Mouse (Mus musculus) retina, postnatal 7 days (tissue): ENCODE measurements around the gene Rad51b.
A peak's percentile ranks its signal among the peaks of the same experiment; 100 is the strongest.

Source experiments
- DNase-seq: peaks from one replicate; pipeline ENCODE4 v3.0.0-alpha.2; 2012; ENCODE audit warnings: low read depth, low spot score

Gene Rad51b

DNA sequence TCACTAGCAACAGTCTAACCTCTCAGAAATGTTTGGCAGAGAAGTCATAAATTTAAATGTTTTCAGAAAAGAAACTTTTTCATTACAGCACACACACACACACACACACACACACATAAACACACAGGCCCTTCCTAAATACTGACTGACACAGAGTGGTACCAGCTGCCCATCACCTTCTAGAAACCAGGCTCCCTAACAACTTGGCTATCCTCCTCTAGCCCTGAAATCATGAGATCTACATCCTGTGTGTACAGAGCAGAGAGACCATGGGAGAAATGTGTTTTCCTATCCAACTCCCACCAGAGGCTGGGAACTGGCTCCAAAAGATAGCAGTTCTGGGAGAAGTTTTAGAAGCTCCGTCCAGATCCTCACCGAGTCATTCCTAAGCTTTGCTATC, 464.1 kb downstream of the Rad51b start:
- DNase-seq: no peak

DNA sequence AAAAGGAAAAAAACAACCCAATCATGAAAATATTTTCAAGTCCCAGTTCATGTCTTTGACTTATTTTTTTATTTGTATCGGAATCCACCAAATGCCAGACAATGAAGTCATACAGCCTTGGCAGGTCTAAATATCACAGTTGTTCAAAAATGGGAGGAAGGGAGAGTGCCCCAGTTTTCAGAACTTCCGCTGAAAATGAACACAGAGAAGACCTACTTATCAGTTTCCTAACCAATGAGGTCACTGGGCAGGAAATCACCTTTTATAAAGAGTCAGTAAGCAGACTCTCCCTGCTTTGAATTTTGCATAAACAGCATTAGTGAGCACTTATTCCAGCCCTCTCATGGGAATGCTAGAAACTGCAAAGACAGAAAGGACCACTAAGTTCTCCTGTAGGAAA, 465.0 kb downstream of the Rad51b start:
- no peak for DNase-seq

- no peak for DNase-seq
Observed at GRCm38 (mm10) chr12:79762570-79763275, 465.6 kb downstream of the Rad51b start.

DNA sequence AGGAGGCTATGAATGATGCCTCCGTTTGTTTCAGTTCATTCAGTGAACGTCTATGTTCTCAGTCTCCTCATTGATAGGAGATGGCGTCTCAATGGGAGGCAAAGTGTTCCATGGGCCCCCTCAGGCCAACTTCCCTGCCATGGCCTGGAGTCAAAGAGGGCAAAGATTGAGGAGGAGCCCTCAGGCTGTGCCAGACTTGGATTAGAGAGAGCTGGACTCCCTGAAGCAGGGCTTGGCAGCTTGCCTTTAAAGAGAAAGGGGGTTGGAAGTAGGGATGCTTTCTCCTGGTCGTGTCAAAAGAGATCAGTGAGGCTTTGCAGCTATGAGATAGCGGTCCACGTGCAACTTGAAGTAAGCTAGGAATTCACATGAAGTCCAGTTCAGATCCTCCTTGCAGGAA, 469.0 kb downstream of the Rad51b start:
- DNase-seq: no peak

- DNase-seq: no peak
Observed at GRCm38 (mm10) chr12:79768741-79769322, 471.8 kb downstream of the Rad51b start.

- DNase-seq: no peak
Observed at GRCm38 (mm10) chr12:79769763-79770162, 472.7 kb downstream of the Rad51b start.

DNA sequence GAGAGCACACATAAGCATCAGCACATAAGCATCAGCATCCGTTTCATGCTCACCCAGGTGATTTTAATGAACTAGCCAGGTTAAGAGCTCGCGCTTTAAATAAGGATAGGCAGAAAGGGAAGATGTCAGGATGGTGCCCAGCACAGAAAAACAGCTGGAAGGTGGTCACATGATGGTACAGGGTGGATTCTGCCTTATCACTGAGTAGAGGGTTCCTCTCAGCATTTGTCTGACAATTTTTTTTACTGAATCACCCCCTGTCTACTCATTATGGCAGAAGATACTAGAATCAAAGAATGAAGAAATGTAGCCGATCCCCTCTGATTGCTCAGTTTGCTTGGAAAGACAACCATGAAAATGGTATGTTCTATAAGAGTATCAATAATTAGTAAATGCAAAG, 474.1 kb downstream of the Rad51b start:
- no peak for DNase-seq

GRCm38 (mm10) chr12:79771741-79772140, 474.7 kb downstream of the Rad51b start:
- DNase-seq: no peak

DNA sequence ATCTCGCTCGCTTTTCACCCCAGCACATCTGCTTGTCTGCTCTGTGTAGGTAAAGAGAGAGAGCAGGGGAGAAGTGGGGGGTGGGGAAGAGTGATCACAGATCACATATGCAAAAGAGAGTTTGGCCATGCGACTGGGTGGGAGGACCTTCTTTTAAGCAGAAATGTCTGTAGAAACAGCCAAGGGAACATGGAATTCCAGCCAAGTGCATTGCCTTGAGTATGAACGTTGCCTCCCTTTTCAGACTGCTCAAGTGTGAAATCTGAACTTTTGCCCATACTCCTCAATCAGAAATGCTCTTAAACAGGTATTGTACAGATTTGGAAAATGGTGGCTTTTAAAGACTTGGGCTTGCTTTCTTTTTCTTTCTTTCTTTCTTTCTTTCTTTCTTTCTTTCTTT, 476.2 kb downstream of the Rad51b start:
- DNase-seq: no peak

DNA sequence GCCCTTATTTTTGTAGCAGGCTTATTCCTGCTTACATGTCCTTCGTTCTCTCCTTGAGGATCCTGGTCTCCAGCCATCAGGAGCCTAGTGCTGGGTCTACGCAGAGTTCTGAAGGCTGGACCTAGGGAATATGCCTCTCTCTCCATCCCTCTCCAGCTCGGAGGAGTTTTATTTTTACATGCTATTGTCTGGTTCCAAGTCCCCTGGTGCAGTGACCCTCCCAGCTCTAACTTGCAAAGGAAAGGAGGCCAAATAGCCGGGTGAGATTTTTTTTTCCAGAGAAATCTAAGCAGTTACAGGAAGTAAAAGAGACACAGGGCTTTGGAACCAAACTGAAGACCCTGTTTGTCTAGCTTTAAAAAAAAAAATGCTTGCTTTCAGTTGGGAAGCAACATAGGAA, 477.5 kb downstream of the Rad51b start:
- DNase-seq: no peak

GRCm38 (mm10) chr12:79776828-79777227, 479.7 kb downstream of the Rad51b start:
- no peak for DNase-seq

DNA sequence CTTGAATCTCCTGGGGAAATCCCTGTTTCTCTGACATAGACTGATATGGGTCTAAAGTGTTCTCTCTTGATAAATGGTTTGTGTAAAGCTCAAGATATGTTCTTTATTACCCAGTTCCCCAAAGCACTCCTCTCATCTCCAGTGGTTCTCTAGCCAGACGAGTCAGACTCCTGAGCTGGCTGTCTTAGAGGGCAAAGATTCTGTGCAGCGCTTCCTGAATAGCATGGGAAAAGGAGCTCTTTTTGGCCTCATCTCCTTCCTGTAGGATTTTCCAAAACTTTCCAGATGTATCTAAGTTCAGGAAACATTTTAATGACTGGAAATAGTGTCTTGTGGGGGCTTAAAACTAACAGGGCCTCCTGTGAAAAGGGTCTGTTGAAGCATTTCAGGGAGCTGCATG, 483.7 kb downstream of the Rad51b start:
- DNase-seq: no peak

DNA sequence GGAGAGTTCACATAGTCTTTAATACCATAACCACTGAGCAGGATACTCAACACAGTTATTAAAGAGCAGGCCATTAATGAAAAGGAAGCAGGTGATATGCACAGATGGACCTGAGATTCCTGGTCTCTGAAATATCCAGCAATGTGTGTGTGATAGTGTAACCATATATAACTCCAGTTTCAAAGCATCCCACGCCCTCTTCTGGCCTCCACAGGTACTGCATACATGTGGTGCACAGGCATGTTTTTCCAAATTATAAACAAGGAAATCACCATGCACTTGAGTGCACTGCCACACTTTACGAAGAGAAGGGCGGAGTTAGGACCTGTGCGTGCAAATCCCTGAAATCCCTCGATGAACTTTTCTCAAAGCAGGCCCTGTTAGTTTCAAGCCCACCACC, 484.7 kb downstream of the Rad51b start:
- DNase-seq: no peak

DNA sequence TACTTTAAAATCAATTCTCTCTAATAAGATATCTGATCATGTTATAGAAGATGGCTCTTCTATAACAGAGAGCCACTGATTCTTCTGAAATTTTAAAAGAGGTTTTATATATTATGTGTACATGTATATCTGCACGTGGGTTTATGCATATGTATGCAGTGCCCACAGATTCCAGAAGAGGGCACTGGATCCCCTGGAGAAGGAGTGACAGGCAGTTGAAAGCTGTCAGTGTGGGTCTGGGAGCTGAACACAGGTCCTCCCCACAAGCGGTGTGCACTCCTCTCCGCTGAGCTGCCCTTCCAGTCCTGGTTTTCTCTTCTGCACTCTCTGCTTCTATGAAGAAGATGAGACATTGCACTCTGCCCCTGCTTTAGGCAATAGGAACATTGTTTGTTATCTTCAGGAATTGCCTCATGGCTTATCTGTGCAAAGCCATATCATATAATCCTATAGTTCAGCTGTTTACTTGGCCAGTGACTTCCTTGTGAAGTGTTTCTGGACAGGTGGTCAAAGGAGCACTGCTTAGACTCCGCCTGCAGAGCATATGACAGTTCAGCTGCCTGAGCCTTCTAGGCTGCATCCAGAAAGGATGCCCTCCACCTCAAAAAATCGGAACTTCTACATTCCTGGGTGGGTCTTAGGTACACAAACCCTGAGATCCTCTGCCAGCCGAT, 485.5 kb downstream of the Rad51b start:
- DNase-seq: no peak

GRCm38 (mm10) chr12:79784159-79784558, 487.1 kb downstream of the Rad51b start:
- no peak for DNase-seq

- no peak for DNase-seq
Observed at GRCm38 (mm10) chr12:79785691-79786090, 488.6 kb downstream of the Rad51b start.

GRCm38 (mm10) chr12:79787538-79787937, 490.5 kb downstream of the Rad51b start:
- DNase-seq: peak; percentile 46

- no peak for DNase-seq
Observed at GRCm38 (mm10) chr12:79788340-79788739, 491.3 kb downstream of the Rad51b start.

DNA sequence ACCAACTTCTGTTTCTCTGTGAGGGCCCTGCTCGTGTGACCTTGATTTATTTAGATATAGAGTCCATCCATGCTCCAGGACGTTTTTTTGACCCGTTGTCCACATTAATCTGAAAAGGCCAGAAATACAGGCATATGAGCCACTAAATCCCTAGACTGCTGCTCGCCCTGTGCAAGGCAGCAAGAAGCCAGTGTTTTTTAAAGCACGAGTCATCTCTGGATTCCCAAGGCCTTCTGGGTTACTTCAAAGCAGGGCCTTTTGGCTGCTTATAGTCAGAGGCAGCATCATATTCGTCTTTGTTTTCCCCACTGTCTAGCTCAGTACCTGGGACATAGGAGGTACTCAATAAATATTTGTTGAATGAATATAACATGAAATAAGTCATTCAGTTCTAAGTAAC, 492.4 kb downstream of the Rad51b start:
- DNase-seq: no peak

- no peak for DNase-seq
Observed at GRCm38 (mm10) chr12:79793382-79793781, 496.3 kb downstream of the Rad51b start.

GRCm38 (mm10) chr12:79794802-79795201, 497.7 kb downstream of the Rad51b start:
- no peak for DNase-seq

DNA sequence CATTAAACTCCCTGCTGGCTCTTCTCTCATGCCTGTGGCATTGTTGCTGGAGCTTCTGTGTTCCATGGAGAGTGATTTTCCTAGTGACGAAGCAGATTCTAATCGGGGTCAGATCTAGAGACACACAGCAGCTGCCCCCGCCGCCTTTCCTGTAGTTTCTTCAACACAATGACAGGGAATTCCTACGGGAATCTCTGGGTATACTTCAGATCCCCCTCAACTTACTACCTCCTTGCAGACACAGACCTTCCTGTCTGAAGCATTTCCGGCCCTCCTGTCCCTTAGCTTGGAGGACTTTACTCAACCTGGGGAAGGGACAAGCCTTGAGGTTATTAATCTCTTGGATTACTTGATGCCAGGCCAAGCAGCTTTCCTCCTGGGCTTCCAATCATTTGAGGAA, 499.2 kb downstream of the Rad51b start:
- no peak for DNase-seq
